Mouse (Mus musculus) retina, adult 2 months (tissue): ENCODE results near the gene Fbxw10.
A peak's percentile ranks its signal among the peaks of the same experiment; 100 is the strongest.

Experiments
- DNase-seq: peaks from one replicate; pipeline ENCODE4 v3.0.0-alpha.2; 2012; ENCODE audit warnings: low read depth, low spot score

Fbxw10 gene

GRCm38 (mm10) chr11:62909720-62910306 lies 62.9 kb downstream of the Fbxw10 start:
- DNase-seq: no peak

GRCm38 (mm10) chr11:62911362-62911761 lies 64.5 kb downstream of the Fbxw10 start:
- DNase-seq: no peak

DNA sequence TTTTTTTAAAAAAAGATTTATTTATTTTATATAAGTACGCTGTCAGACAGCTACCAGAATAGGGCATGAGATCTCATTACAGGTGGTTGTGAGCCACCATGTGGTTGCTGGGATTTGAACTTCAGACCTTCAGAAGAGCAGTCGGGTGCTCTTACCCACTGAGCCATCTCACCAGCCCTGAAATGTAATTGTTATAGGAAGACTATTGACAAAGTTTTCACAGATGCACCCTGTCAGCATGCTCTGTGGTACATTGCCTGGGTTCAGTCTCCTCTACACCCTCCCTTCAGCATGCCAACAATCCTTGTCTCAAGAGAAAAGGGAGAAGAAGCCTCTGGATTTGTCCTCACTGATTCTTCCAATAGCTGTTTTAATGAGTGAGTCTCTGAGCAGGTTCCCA lies 66.3 kb downstream of the Fbxw10 start:
- no peak for DNase-seq

GRCm38 (mm10) chr11:62914532-62914931 lies 67.7 kb downstream of the Fbxw10 start:
- no peak for DNase-seq

DNA sequence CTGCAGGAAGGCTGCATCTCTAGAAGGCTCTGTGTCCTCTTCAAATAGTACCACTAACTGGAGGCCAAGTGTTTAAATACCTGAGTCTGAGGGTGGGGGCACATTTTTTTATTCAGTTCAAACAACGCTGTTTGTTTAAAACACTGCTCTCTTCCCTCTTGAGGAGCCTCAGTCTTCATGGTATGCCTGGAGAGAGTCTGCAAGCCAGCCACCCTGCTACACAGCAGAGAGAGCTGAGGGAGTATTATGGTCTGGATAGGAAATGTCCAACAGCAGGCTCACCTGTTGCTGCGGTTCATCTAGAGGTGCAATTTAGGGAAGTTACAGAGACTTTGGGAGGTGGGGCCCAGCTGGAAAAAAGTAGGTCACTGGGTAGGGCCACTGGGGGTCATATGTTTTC lies 68.6 kb downstream of the Fbxw10 start:
- DNase-seq: no peak

DNA sequence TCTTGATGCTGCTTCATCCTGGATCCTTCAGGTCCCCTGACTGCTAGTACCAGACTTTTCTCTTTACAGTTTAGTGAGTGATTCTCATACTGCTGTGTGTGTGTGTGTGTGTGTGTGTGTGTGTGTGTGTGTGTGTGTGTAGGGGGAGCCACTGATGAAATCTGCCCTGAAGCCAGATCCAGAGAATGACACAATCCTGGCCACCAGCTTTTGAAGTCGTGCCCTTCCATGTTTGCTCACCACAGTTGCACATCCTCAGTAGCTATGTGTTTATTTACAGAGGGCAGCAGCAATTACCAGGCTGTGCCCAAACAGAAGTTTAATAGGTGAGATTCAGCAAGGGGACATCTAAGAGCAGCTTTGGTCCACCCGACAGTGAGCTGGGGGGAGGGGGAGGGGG lies 69.9 kb downstream of the Fbxw10 start:
- no peak for DNase-seq

GRCm38 (mm10) chr11:62919946-62920742 lies 73.3 kb downstream of the Fbxw10 start:
- no peak for DNase-seq

DNA sequence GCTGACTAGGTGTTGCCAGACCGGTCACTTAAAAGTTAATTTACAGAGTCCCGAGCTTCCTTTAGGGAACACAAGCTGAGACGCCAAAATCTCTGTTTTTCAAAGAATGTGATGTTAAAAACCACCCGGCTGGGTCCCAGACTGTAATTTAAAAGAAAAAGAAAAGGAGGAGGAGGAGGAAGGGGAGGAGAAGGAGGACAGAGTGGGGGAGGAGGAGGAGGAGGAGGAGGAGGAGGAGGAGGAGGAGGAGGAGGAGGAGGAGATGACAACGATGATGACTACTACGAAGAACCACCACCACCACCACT lies 73.8 kb downstream of the Fbxw10 start:
- no peak for DNase-seq

- DNase-seq: peak; percentile 65
Measured at GRCm38 (mm10) chr11:62921052-62921977, 74.4 kb downstream of the Fbxw10 start.

- DNase-seq: no peak
Measured at GRCm38 (mm10) chr11:62924091-62924761, 77.4 kb downstream of the Fbxw10 start.
